Mouse (Mus musculus): ENCODE results near the gene Olfr1436.

GRCm38 (mm10) chr19:12279554-12279953 lies 19.4 kb downstream of the Olfr1436 start, which contains the start of gene Olfr1434:
- no peak for TF ChIP-seq CTCF (IDR thresholded peaks at IDR 0.05; ENCODE audit: borderline replicate concordance, control insufficient read depth, extremely low read depth, insufficient read depth, low read length, poor library complexity)
- no peak for TF ChIP-seq POLR2A (IDR thresholded peaks at IDR 0.05; ENCODE audit: control insufficient read depth, extremely low read depth, insufficient read depth, low read length, poor library complexity)

All from thymus, adult 2 months (tissue).